Mouse (Mus musculus): ENCODE results near the gene Gstz1.
A peak's percentile ranks its signal among the peaks of the same experiment; 100 is the strongest.
"Not testable (repeated sequence)": the region's sequence is repeated elsewhere in the genome, so short reads cannot be mapped to it uniquely, and the experiment has no call there.

Gene Gstz1

GRCm38 (mm10) chr12:87158099-87158498, 11.1 kb downstream of the Gstz1 start:
- no peak for DNase-seq (ENCODE audit: low spot score)

- no peak for DNase-seq (ENCODE audit: low spot score)
These were observed 13.3 kb downstream of the Gstz1 start for GRCm38 (mm10) chr12:87160310-87160709.

GRCm38 (mm10) chr12:87160815-87161214, 13.8 kb downstream of the Gstz1 start:
- DNase-seq (ENCODE audit: low spot score) = no peak

- DNase-seq (ENCODE audit: low spot score) = no peak
These were observed 28.4 kb downstream of the Gstz1 start for GRCm38 (mm10) chr12:87175194-87175946.

DNA sequence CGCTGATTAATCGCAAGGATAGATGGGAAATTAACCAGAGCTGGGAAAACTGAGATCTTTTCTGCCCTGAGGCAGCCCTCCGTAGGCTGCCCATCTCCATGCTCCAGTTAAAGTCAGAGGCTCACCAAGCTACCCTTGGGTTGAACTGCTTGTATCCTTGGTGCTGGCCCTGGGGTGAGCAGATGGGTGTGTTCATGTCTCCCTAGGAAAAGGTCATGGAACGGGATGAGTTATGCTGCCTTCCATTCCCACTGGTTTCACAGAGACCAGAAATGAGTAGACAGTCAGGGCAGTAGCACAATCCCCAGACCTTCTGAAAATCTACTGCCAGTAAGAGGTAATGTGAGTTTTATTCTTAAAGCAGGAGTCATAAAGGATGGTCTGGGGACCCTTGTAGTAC, 30.7 kb downstream of the Gstz1 start:
- no peak for DNase-seq (ENCODE audit: low spot score)

DNA sequence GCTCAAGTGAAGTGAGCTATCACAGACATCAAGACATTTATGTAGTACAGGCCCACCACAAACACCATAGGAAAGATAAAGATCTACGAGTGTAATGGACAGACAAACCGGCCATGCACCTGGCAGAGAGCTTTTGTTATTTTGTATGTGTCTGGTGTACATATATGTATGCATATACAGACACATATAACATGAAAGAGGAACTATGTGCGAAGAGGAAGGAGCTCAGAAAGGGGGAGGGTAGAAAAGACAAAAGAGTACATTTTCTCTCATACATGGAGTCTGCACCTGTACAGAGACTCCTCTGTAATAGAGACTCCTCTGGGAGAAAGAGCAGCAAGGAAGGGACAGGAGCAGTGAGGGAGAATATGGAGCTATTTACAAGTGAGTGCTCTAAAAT, 46.0 kb downstream of the Gstz1 start:
- DNase-seq (ENCODE audit: low spot score) = no peak

- no peak for DNase-seq (ENCODE audit: low spot score)
These were observed 48.1 kb downstream of the Gstz1 start for GRCm38 (mm10) chr12:87195069-87195468.

DNA sequence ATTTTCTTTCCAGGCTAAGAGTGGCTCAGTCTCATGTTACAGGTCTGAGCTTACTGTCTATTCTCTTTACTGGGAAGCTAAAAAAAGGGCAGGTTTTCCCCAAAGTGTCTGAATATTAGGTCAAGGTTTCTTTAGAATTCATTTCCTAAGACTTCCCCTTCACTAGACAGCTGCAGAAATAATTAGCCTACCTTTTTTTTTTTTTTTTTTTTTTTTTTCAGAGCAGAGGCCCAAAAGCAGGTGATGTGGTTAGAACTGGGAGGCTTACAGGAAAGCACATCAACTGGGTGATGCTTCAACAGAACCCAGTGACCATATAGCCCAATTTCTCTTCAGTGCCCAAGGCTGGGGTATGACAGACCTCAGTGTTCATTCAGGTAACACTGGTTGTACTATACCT, 49.3 kb downstream of the Gstz1 start:
- no peak for DNase-seq (ENCODE audit: low spot score)

GRCm38 (mm10) chr12:87198792-87199191, 51.8 kb downstream of the Gstz1 start:
- DNase-seq (ENCODE audit: low spot score) = no peak

GRCm38 (mm10) chr12:87199206-87199972, 52.4 kb downstream of the Gstz1 start, which contains the start of gene Samd15:
TSS of gene Samd15 (plus strand) at chr12:87199723.
- DNase-seq (ENCODE audit: low spot score) = no peak

- DNase-seq (ENCODE audit: low spot score) = peak; percentile 26
These were observed 53.1 kb downstream of the Gstz1 start, which contains the start of gene Tmed8 for GRCm38 (mm10) chr12:87199973-87200586. TSS of gene Tmed8 (minus strand) at chr12:87200454.

GRCm38 (mm10) chr12:87201694-87202093, 54.7 kb downstream of the Gstz1 start:
- no peak for DNase-seq (ENCODE audit: low spot score)

DNA sequence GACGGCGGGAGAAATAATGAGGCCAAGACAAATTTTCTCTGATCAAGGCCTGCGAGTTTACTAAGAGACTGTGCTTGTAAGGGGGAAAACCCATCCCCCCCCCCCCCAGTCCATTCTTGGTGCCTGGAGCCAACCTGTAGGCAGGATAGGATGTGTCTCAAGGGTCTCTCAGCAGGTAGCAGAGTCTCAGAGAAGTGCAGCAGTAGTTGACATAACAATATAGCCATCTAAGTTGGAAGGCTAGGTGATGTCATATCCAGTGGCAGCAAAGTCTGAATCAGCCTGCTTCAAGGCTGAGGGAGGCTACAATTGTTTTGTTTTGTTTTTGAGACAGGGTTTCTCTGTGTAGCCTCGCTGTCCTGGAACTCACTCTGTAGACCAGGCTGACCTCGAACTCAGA, 58.8 kb downstream of the Gstz1 start:
- DNase-seq (ENCODE audit: low spot score) = not testable (repeated sequence)

DNA sequence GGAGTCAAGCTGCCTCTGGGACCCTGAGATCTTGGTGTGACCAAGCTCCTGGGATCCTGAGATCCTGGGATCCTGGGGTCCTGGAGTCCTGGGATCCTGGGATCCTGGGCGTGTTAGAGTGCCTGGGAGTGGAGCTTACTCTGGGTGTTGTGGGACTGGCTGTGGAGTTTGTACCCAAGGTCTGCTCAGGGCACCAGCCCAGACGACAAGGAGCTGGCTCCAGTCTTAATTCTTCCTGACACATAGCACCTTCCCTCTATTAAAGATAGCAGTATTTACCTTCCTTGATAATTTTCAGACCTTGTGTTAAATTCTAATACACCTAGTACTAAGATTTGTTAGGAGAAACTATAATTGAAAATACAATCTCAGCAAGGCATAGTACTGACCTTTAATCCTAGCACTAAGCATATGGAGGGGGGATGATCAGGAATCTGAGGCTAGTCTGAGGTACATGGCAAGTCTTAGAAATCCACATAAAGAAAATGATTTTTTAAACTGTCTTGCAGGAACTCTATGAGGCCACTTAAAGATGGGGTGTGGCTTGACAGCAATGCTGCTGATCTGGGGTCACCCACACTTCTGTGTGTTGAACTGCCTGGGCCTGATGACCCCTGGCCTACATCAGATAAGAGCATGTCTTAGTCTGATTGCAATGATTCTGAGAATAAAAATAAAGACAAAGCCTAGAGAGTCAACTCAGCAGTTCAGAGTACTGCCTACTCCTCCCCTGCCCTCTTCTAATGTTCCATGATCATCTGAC, 66.1 kb downstream of the Gstz1 start:
- no peak for DNase-seq (ENCODE audit: low spot score)

Measured in layer of hippocampus, adult 9-10 months (tissue).